ENCODE assay signal across 8 mouse cellular contexts in genomic region chr7:58770254-58770653, GRCm38 (mm10).
DNase-seq lines count a peak whose midpoint lies in the region; ATAC-seq and TF ChIP-seq lines count a peak whose summit lies in the region.

No protein-coding gene starts in this region.

- DNase-seq in heart, adult 2 months: no peak
- DNase-seq in heart, adult 8-10 months (ENCODE audit: low spot score): no peak
- peak; percentile 62 for DNase-seq in 416B (ENCODE audit: low read depth)
- peak; percentile 19 for DNase-seq in T-cell, adult 2 months (ENCODE audit: low spot score)
- DNase-seq in hindbrain, embryonic 14.5 days (ENCODE audit: low spot score): peak; percentile 46
- DNase-seq in mesoderm, embryonic 11.5 days (ENCODE audit: low read depth, low spot score): peak; percentile 31
- peak; percentile 66 for DNase-seq in thymus, postnatal 25 days
- no peak for DNase-seq in cerebellum, adult 8-10 months

- ATAC-seq in hindbrain, embryonic 14.5 days (ENCODE audit: low FRiP score): peak; percentile 64; the same call in 1 of the 2 replicates

- WGBS in heart, adult 2 months: 72% methylated on average over 3 of the region's 3 CpGs
- whole genome bisulfite sequencing in hindbrain, embryonic 14.5 days: 86% methylated on average over 3 of the region's 3 CpGs

- no peaks in the 10 kb centered on the region for H3K9me3 ChIP-seq in hindbrain, embryonic 14.5 days (ENCODE audit: control insufficient read depth, low read length)

- no peaks in the 10 kb centered on the region for H3K36me3 ChIP-seq in heart, adult 2 months (ENCODE audit: control insufficient read depth, insufficient read depth, low read length)
- H3K36me3 ChIP-seq in hindbrain, embryonic 14.5 days (replicated peaks; ENCODE audit: control insufficient read depth, insufficient read depth): no peaks in the 10 kb centered on the region

- H3K79me2 ChIP-seq in heart, adult 2 months (replicated peaks; ENCODE audit: control insufficient read depth, insufficient read depth, low read length): no peaks in the 10 kb centered on the region

- no peak for TF ChIP-seq EP300 in heart, adult 2 months (IDR thresholded peaks at IDR 0.05; ENCODE audit: insufficient read depth, low read depth, low read length)

- no peak overlapping the region for H3K27ac ChIP-seq in heart, adult 2 months
- no peak overlapping the region for H3K27ac ChIP-seq in hindbrain, embryonic 14.5 days

- H3K4me2 ChIP-seq in hindbrain, embryonic 14.5 days (replicated peaks): no peak overlapping the region

- H3K4me3 ChIP-seq in heart, adult 2 months: no peak overlapping the region
- H3K4me3 ChIP-seq in hindbrain, embryonic 14.5 days (replicated peaks; ENCODE audit: low read length): no peak overlapping the region

- intact Hi-C loops in heart, adult 2 months (cut with DNase I): loop anchor here (5.0 to 10.0 kb wide), 2 partner anchors 72 to 185 kb away; no protein-coding TSS in a partner anchor

- TF ChIP-seq CTCF in heart, adult 2 months (IDR thresholded peaks at IDR 0.05): peak; percentile 67

- H3K4me1 ChIP-seq in heart, adult 2 months (ENCODE audit: control insufficient read depth, insufficient read depth, low read length): peaks cover 1% of the 10 kb centered on the region; the same call in 1 of the 2 replicates
- no peaks in the 10 kb centered on the region for H3K4me1 ChIP-seq in hindbrain, embryonic 14.5 days (replicated peaks; ENCODE audit: control insufficient read depth, insufficient read depth, low read length)

- TF ChIP-seq POLR2A in heart, adult 2 months (IDR thresholded peaks at IDR 0.05; ENCODE audit: insufficient read depth, low read depth, low read length): no peak

- H3K27me3 ChIP-seq in heart, adult 2 months (ENCODE audit: control insufficient read depth, insufficient read depth, low read length): no peaks in the 10 kb centered on the region
- no peaks in the 10 kb centered on the region for H3K27me3 ChIP-seq in hindbrain, embryonic 14.5 days (ENCODE audit: control insufficient read depth, insufficient read depth, low read length)

- no peak overlapping the region for H3K9ac ChIP-seq in heart, adult 2 months (ENCODE audit: low read depth, low read length)
- H3K9ac ChIP-seq in hindbrain, embryonic 14.5 days: no peak overlapping the region

Comparison
In these comparisons a context has a peak if more than half of its experiments do, and no peak if none do; other contexts are left out.
1. DNase-seq: peak in 416B (single experiment), T-cell, adult 2 months (single experiment), hindbrain, embryonic 14.5 days (single experiment), mesoderm, embryonic 11.5 days (single experiment) and thymus, postnatal 25 days (single experiment); none in heart, adult 2 months (0 of 2), heart, adult 8-10 months (single experiment) and cerebellum, adult 8-10 months (single experiment).